Mouse (Mus musculus) heart, postnatal 10 days (tissue): ENCODE measurements at regions not wholly inside any gene's neighbourhood (a gene's known extent, or its start where the extent isn't known, plus 50 kb on each side); places are given as distances from the start of the nearest gene placed in this dataset.
A peak's percentile ranks its signal among the peaks of the same experiment; 100 is the strongest.

ENCODE experiments used
- DNase-seq, 2 experiments: peaks; one replicate each; pipeline ENCODE4 v3.0.0; 2021
- intact Hi-C: fragments of 180-260 bp; cut with DNase I; formaldehyde crosslinking; loops from one replicate; pipeline ENCODE4 v1.15.1; 2025

GRCm38 (mm10) chr11:111774108-111774679 is 708.2 kb downstream of the Kcnj2 start:
- intact Hi-C loops: no loop called here
- no peak for DNase-seq

GRCm38 (mm10) chr11:111781321-111781720 is 715.4 kb downstream of the Kcnj2 start:
- intact Hi-C loops: loop anchor here (1.0 kb wide), 1 partner anchor 28 kb away; no protein-coding TSS in a partner anchor

GRCm38 (mm10) chr11:111791267-111791926 is 725.4 kb downstream of the Kcnj2 start:
- intact Hi-C loops: no loop called here
- DNase-seq: peak in 1 of 2 experiments; percentile 13

More at GRCm38 (mm10) chr11:111781321-111781720, 715.4 kb downstream of the Kcnj2 start:
- no peak for DNase-seq

GRCm38 (mm10) chr11:111801033-111801432 is 735.1 kb downstream of the Kcnj2 start:
- no peak for DNase-seq

GRCm38 (mm10) chr11:111816176-111816775 is 750.3 kb downstream of the Kcnj2 start:
- DNase-seq: no peak
- intact Hi-C loops: no loop called here

More at GRCm38 (mm10) chr11:111801033-111801432, 735.1 kb downstream of the Kcnj2 start:
- intact Hi-C loops: no loop called here

GRCm38 (mm10) chr11:111818124-111818523 is 752.2 kb downstream of the Kcnj2 start:
- intact Hi-C loops: no loop called here
- peak; percentile 24 to 32 for DNase-seq

- DNase-seq: no peak
These were observed 754.4 kb downstream of the Kcnj2 start for GRCm38 (mm10) chr11:111820356-111820755.

GRCm38 (mm10) chr11:111828455-111828854 is 762.5 kb downstream of the Kcnj2 start:
- no peak for DNase-seq
- intact Hi-C loops: no loop called here

More at GRCm38 (mm10) chr11:111820356-111820755, 754.4 kb downstream of the Kcnj2 start:
- intact Hi-C loops: no loop called here

GRCm38 (mm10) chr11:111838996-111839395 is 773.0 kb downstream of the Kcnj2 start:
- intact Hi-C loops: no loop called here
- DNase-seq: peak; percentile 38 to 41

- intact Hi-C loops: no loop called here
- no peak for DNase-seq
These were observed 777.8 kb downstream of the Kcnj2 start for GRCm38 (mm10) chr11:111843728-111844258.

GRCm38 (mm10) chr11:111844382-111845027 is 778.5 kb downstream of the Kcnj2 start:
- DNase-seq: no peak
- intact Hi-C loops: no loop called here

GRCm38 (mm10) chr11:111857288-111857687 is 791.3 kb downstream of the Kcnj2 start:
- intact Hi-C loops: no loop called here
- no peak for DNase-seq

GRCm38 (mm10) chr11:111858111-111858510 is 792.1 kb downstream of the Kcnj2 start:
- DNase-seq: peak in 1 of 2 experiments; percentile 1
- intact Hi-C loops: no loop called here

- DNase-seq: no peak
- intact Hi-C loops: no loop called here
These were observed 799.2 kb downstream of the Kcnj2 start for GRCm38 (mm10) chr11:111865143-111865542.

- DNase-seq: no peak
These were observed 809.4 kb downstream of the Kcnj2 start for GRCm38 (mm10) chr11:111875406-111875805.

GRCm38 (mm10) chr11:111880146-111880545 is 814.2 kb downstream of the Kcnj2 start:
- no peak for DNase-seq
- intact Hi-C loops: no loop called here

More at GRCm38 (mm10) chr11:111875406-111875805, 809.4 kb downstream of the Kcnj2 start:
- intact Hi-C loops: no loop called here

- intact Hi-C loops: no loop called here
- no peak for DNase-seq
These were observed 824.1 kb downstream of the Kcnj2 start for GRCm38 (mm10) chr11:111890026-111890425.

- DNase-seq: no peak
- intact Hi-C loops: no loop called here
These were observed 827.9 kb downstream of the Kcnj2 start for GRCm38 (mm10) chr11:111893861-111894260.

- intact Hi-C loops: no loop called here
- no peak for DNase-seq
These were observed 829.5 kb downstream of the Kcnj2 start for GRCm38 (mm10) chr11:111895221-111896200.

GRCm38 (mm10) chr11:111897001-111897400 is 831.0 kb downstream of the Kcnj2 start:
- DNase-seq: no peak
- intact Hi-C loops: no loop called here
